Mouse (Mus musculus): Measurements from ENCODE around the gene Nedd4. TPM values are rescaled to one million over a fixed set of nuclear protein-coding genes. Genes with fewer than 3 reads are reported as not detected.
A peak's percentile ranks its signal among the peaks of the same experiment; 100 is the strongest.

Gene Nedd4
- polyA plus RNA-seq (2016; fragmentation: Nextera tagmentation; extraction: Ambion mirVana): 565 and 690 TPM in 2 replicates

DNA sequence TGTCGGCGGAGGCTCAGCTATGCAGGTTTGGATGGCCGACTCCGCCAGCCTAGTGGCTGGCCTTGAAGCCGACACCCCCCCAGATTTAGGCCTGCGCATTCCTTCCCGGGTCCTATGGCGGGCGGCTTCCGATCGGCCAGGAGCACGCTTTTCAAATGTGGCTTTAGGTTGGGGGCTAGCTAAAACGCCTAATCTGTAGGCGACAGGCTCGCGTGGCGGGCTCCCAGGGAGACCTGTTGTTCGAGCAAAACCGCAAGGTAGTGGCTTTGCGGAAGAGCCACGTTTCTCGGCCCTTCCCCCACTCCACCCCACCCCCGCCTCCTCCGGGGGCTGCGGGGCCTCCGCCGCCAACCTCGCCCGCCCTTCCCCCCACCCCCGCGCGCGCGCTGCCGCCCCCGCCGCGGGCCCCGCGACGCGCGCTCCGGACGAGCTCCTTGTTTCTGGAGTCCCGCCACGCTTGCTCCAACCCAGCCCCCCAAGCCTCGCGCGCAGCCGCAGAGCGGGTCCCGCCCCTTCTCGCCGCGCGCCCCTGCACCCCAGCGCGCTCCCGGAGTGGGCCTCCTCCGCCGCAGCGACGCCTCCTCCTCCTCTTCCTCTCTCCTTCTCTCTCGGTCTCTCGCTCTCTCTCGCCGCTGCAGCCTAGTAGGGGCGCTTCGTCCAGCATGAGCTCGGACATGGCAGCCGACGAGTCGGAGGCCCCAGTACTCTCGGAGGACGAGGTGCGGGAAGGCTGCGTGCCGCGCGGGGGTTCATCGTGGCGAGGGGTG is at the start of gene Nedd4:
Nedd4 (plus strand) TSS at position 452 of the 767 bp plus-strand sequence.
- WGBS: under 1% methylated on average over 76 of the region's 83 CpGs
- H3K4me1 ChIP-seq: peaks cover 38% of the 10 kb centered on the region
- peak; percentile 98 for DNase-seq (ENCODE audit: low spot score)

DNA sequence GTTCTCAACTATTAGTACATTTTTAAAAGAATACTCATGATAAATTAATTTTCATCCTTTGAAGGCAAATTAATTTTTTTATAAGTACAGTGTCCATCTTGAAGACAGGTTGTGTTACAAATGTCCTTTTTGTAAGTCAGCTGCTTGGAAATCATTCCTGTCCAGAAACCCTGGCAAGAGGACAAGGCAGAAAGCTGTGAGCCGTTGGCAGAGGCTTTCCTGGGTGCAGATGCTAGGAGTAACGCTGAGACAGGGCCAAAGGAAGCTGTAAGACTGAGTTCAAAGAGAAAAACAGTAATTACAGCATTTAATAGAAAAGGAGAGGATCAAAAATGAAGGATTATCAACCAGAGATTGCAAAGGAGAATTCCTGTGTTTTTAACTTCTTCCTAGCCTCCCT is 48.3 kb upstream of the Nedd4 start:
- WGBS: 84% methylated on average over 2 of the region's 2 CpGs
- H3K4me3 ChIP-seq: no peak overlapping the region
- no peak overlapping the region for H3K27ac ChIP-seq
- H3K36me3 ChIP-seq: peaks cover 68% of the 10 kb centered on the region
- no peaks in the 10 kb centered on the region for H3K4me1 ChIP-seq
- H3K9me3 ChIP-seq (replicated peaks): no peaks in the 10 kb centered on the region
- DNase-seq (ENCODE audit: low spot score): no peak
- no peaks in the 10 kb centered on the region for H3K27me3 ChIP-seq (ENCODE audit: low read depth, poor library complexity, severe bottlenecking)

More for the DNA sequence above, at the start of gene Nedd4:
- Histone ChIP-seq H3K27ac (peak within 1 kb of the TSS; percentile 100), H3K36me3 (peaks cover 36% of the 10 kb centered on the region), H3K27me3 (ENCODE audit: low read depth, poor library complexity, severe bottlenecking) (no peaks in the 10 kb centered on the region), H3K4me3 (peak within 1 kb of the TSS; percentile 97), H3K9me3 (replicated peaks) (no peaks in the 10 kb centered on the region)

DNA sequence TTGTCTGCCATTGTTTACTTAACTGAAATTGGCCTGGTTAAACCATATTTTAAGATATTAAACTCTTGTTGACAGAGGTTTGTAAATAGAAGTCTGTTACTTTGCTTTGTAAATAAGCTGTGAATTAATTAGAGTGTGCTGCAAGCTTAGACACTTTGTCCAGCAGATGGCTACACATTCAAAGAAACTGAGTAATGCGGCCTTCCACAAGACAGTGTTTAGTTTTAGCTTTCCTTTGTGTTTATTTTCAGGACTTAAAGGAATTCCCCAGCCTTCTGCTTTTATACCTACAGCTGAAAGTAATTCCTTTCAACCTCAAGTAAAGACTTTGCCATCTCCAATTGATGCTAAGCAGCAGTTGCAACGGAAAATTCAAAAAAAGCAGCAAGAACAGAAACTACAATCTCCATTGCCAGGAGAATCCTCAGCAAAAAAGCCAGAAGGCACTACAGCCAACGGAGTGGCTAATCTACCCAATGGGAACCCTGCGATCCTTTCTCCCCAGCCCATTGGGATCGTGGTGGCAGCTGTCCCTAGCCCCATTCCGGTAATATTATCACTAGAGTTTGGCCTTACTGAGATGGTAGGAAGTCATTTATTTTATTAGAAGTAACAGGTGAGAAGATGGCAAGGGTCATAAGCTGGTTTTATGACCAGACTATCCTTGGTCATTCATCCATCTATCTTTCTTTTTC is 47.2 kb upstream of the Nedd4 start:
- H3K4me3 ChIP-seq: no peak overlapping the region
- no peak for DNase-seq (ENCODE audit: low spot score)
- H3K36me3 ChIP-seq: peaks cover 69% of the 10 kb centered on the region
- no peak overlapping the region for H3K27ac ChIP-seq
- no peaks in the 10 kb centered on the region for H3K9me3 ChIP-seq (replicated peaks)
- 90% methylated on average over 6 of the region's 6 CpGs for WGBS
- no peaks in the 10 kb centered on the region for H3K4me1 ChIP-seq
- H3K27me3 ChIP-seq (ENCODE audit: low read depth, poor library complexity, severe bottlenecking): no peaks in the 10 kb centered on the region

DNA sequence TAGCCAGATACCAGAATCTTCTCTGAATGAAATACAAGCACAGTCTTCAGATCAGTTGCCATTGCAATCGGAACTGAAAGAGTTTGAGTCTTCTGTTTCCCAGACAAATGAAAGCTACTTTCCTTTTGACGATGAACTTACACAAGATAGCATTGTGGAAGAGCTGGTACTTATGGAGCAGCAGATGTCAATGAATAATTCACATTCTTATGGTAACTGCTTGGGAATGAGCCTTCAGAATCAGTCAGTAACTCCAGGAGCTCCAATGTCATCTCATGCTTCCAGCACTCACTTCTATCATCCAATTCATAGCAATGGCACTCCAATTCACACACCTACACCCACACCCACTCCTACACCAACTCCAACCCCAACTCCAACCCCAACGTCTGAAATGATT is 44.1 kb upstream of the Nedd4 start:
- peaks cover 63% of the 10 kb centered on the region for H3K36me3 ChIP-seq
- H3K4me1 ChIP-seq: no peaks in the 10 kb centered on the region
- no peaks in the 10 kb centered on the region for H3K9me3 ChIP-seq (replicated peaks)
- H3K27me3 ChIP-seq (ENCODE audit: low read depth, poor library complexity, severe bottlenecking): no peaks in the 10 kb centered on the region
- no peak overlapping the region for H3K4me3 ChIP-seq
- H3K27ac ChIP-seq: no peak overlapping the region
- 92% methylated on average over 3 of the region's 3 CpGs for WGBS
- DNase-seq (ENCODE audit: low spot score): no peak

DNA sequence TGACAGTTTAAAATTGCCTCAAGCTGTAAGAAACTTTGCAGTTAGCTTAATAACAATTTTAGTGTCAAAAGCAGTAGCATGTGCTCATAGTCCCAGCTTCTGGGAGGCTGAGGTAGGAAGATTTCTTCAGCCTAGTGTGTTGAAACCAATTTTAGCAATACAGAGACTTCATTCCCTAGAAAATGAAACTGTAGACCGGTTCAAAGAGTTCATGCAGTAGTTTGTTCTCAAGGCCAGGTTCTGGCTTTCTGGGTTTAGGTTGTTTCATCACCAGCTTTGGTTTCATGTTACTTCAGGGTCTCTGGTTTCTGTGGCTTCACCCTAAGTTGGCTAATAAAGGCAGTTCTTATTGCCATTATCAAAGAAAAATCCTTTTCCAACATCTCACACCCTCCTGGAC is 38.5 kb upstream of the Nedd4 start:
- WGBS: 95% methylated on average over 1 of the region's 1 CpGs
- DNase-seq (ENCODE audit: low spot score): no peak
- H3K4me1 ChIP-seq: no peaks in the 10 kb centered on the region
- no peaks in the 10 kb centered on the region for H3K27me3 ChIP-seq (ENCODE audit: low read depth, poor library complexity, severe bottlenecking)
- no peak overlapping the region for H3K27ac ChIP-seq
- no peak overlapping the region for H3K4me3 ChIP-seq
- no peaks in the 10 kb centered on the region for H3K9me3 ChIP-seq (replicated peaks)
- H3K36me3 ChIP-seq: peaks cover 32% of the 10 kb centered on the region

DNA sequence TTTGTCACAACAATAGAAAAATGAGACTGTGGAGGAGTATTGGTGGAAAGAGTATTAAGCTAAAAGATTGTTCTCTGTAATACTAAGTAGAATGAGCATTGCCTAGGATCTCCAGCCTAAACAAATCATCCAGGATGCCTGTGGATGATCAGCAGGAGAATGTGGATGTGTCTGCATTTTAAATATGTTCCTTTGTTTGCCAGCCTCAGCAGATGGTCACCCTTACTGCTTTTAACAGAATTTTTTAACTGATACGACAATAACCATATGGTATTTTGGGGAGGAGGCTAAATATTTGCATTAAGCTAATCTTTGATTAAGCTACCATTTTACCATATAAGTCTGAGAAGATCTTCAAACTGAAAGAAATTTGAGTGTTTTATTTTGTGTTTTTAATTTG is 34.5 kb upstream of the Nedd4 start:
- H3K9me3 ChIP-seq (replicated peaks): no peaks in the 10 kb centered on the region
- H3K4me1 ChIP-seq: no peaks in the 10 kb centered on the region
- H3K27ac ChIP-seq: no peak overlapping the region
- no peak for DNase-seq (ENCODE audit: low spot score)
- no peaks in the 10 kb centered on the region for H3K27me3 ChIP-seq (ENCODE audit: low read depth, poor library complexity, severe bottlenecking)
- 0 out of 2 replicates have a peak, but pooled peaks cover 7% of the 10 kb centered on the region for H3K36me3 ChIP-seq
- 80% methylated on average over 1 of the region's 1 CpGs for WGBS
- no peak overlapping the region for H3K4me3 ChIP-seq

DNA sequence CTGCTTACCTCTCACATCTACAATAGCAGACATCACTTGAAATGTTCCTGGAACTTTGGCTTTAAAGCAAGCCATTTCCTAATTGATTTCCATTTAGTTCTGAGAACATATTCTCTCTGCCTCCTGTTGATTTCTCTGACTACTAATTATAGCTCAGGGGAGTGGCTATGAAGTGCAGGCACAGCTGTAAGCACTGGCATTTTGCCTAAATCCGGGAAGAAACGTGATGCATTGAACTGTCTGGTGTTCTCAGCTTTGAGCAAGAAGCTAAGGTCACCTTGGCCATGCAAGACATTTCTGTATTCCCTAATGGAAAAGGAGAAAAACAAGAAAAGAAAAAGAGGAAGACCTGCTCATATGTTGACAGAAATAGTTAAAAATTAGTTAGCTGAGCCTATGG is 33.6 kb upstream of the Nedd4 start:
- 56% methylated on average over 2 of the region's 2 CpGs for WGBS
- 0 out of 2 replicates have a peak, but pooled peaks cover 4% of the 10 kb centered on the region for H3K36me3 ChIP-seq
- no peak overlapping the region for H3K4me3 ChIP-seq
- no peaks in the 10 kb centered on the region for H3K9me3 ChIP-seq (replicated peaks)
- no peaks in the 10 kb centered on the region for H3K4me1 ChIP-seq
- DNase-seq (ENCODE audit: low spot score): no peak
- no peak overlapping the region for H3K27ac ChIP-seq
- H3K27me3 ChIP-seq (ENCODE audit: low read depth, poor library complexity, severe bottlenecking): no peaks in the 10 kb centered on the region

DNA sequence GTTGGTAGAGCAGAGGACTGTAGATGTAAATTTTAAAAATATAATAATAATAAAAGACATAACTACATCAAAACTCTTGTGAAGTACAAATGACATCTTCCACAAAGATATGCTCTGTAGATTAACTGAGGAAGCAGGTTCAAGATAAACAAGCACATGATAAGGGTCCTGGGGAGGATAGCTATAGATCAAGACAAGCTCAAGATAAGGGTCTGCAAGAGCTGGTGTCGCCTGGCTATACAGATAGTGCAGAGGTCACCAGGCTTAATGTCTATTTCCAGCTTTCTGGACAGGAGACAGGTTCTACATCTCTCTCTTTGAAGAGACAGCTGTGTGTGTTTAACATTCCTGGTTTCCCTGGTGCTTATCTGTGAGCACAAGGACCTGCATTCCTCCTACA is 29.9 kb upstream of the Nedd4 start:
- no peak for DNase-seq (ENCODE audit: low spot score)
- no peaks in the 10 kb centered on the region for H3K4me1 ChIP-seq
- WGBS: 30% methylated on average over 1 of the region's 1 CpGs
- H3K36me3 ChIP-seq: no peaks in the 10 kb centered on the region
- H3K27ac ChIP-seq: no peak overlapping the region
- H3K27me3 ChIP-seq (ENCODE audit: low read depth, poor library complexity, severe bottlenecking): no peaks in the 10 kb centered on the region
- no peaks in the 10 kb centered on the region for H3K9me3 ChIP-seq (replicated peaks)
- no peak overlapping the region for H3K4me3 ChIP-seq

DNA sequence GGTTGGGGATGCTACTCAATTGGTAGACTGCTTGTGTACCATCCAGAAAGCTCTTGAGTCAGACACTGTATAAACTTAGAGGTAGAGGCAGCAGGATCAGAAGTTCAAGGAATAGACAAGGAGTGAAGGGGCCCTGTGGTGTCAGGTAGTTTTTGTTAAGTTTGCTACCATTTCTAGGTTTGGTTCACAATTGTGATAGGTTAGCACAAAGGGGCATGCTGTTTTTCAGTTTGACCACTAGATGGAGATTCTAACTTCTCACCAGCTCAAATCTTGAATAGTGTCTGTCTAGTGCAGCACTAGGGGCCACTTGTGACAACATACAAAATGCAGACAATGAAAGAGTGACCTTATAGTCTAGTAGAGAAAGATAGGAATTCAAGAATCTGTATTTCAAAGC is 27.0 kb upstream of the Nedd4 start:
- no peaks in the 10 kb centered on the region for H3K9me3 ChIP-seq (replicated peaks)
- no peaks in the 10 kb centered on the region for H3K36me3 ChIP-seq
- peaks cover 14% of the 10 kb centered on the region for H3K4me1 ChIP-seq
- H3K27ac ChIP-seq: no peak overlapping the region; the same call in 1 of the 2 replicates
- no peaks in the 10 kb centered on the region for H3K27me3 ChIP-seq (ENCODE audit: low read depth, poor library complexity, severe bottlenecking)
- no peak overlapping the region for H3K4me3 ChIP-seq
- DNase-seq (ENCODE audit: low spot score): no peak

DNA sequence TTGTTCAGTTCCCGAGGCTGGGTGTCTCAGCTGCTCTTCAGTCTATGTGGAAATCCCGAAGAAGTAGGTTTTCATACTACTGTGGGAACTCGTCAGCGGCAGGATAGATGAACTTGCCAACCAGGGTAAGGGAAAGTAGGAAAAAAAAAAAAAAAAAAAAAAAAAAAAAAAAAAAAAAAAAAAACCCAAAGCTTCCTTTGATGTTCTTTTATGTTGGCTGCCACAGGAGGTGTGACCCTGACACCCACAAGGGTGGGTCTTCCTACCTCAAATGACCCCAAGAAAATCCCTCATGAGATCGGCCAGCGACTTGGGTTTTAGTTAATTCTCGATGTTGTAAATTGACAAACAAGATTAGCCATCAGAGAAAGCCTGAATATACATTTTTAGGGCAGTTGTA is 25.6 kb upstream of the Nedd4 start:
- DNase-seq (ENCODE audit: low spot score): no peak
- Histone ChIP-seq H3K36me3 (no peaks in the 10 kb centered on the region), H3K4me1 (peaks cover 28% of the 10 kb centered on the region), H3K27ac (no peak overlapping the region), H3K9me3 (replicated peaks) (no peaks in the 10 kb centered on the region), H3K4me3 (no peak overlapping the region), H3K27me3 (ENCODE audit: low read depth, poor library complexity, severe bottlenecking) (no peaks in the 10 kb centered on the region)
- WGBS: 77% methylated on average over 7 of the region's 7 CpGs

DNA sequence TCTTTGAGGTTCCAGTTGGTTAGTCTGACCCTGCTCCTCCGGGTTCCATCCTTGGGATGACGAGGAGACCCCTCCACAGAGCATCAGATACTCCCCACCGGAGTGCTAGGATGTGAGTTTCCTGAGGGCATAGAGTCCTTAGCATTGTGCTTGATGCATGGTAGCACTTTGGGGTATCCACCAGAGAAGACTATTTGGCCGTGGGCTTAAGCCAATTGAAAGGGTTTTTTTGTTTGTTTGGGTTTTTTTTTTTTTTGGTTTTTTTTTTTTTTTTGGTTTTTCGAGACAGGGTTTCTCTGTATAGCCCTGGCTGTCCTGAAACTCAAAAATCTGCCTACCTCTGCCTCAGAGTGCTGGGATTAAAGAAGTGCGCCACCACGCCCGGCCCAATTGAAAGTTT is 24.9 kb upstream of the Nedd4 start:
- H3K36me3 ChIP-seq: no peaks in the 10 kb centered on the region
- no peak overlapping the region for H3K27ac ChIP-seq
- H3K27me3 ChIP-seq (ENCODE audit: low read depth, poor library complexity, severe bottlenecking): no peaks in the 10 kb centered on the region
- 85% methylated on average over 8 of the region's 8 CpGs for WGBS
- no peaks in the 10 kb centered on the region for H3K9me3 ChIP-seq (replicated peaks)
- no peak overlapping the region for H3K4me3 ChIP-seq
- no peak for DNase-seq (ENCODE audit: low spot score)
- peaks cover 30% of the 10 kb centered on the region for H3K4me1 ChIP-seq

DNA sequence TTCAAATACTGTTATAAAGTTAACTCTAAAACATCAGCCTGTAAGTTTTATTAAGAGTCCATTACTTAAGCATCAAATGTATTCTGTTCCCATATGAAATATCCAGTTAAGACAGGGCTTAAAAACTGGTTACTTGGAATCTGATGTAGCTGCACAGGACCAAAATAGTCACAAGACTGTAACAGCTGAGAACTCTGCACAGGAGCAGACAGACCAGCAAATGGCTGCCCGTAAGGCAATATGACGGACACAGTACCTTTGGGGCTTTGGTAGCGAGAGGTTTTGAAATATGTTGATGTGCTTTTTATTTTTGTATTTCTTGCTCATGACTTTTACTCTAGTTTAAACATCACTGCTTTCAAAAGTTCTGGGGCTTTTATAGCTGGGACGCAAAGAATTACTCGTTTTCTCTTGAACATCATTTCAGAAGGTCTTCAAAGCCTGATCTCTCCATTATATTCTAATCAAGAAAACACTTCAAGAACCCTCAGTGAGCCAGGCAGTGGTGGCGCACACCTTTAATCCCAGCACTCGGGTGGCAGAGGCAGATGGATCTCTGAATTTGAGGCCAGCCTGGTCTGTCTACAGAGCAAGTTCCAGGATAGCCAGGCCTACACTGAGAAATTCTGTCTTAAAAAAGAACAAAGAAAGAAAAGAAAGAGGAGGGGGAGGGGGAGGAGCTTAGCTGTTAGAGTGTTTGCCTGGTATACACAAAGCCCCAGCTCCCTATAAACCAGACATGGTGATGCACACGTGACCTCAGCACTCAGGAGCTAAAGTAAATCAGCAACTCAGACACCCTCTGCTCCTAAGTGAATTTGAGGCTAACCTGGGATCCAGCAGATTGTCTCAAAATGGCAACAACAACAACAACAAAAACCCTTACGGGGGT is 22.9 kb upstream of the Nedd4 start:
- no peak for DNase-seq (ENCODE audit: low spot score)
- no peaks in the 10 kb centered on the region for H3K36me3 ChIP-seq
- H3K4me1 ChIP-seq: peaks cover 35% of the 10 kb centered on the region
- no peaks in the 10 kb centered on the region for H3K9me3 ChIP-seq (replicated peaks)
- peak overlapping the region; percentile 99 for H3K27ac ChIP-seq
- H3K27me3 ChIP-seq (ENCODE audit: low read depth, poor library complexity, severe bottlenecking): no peaks in the 10 kb centered on the region
- 50% methylated on average over 9 of the region's 9 CpGs for WGBS
- peak overlapping the region; percentile 54 for H3K4me3 ChIP-seq

All from limb, embryonic 10.5 days (tissue).